Mouse (Mus musculus) lung, embryonic 14.5 days (tissue): ENCODE measurements around the gene Maip1. TPM values are rescaled to one million over a fixed set of nuclear protein-coding genes. Genes with fewer than 3 reads are reported as not detected.
A peak's percentile ranks its signal among the peaks of the same experiment; 100 is the strongest.

Source experiments
- ATAC-seq: fragments of 200-750 bp; cut with Nextera tagmentation; 2 replicates; pipeline ENCODE4 v1.8.0; 2017; ENCODE audit warnings: mild to moderate bottlenecking, moderate TSS enrichment, moderate library complexity; ENCODE audit not compliant: insufficient read depth
- DNase-seq: peaks from one replicate; pipeline ENCODE4 v3.0.0-alpha.2; 2015
- H3K27ac ChIP-seq: fragments of 300-500 bp; sonication (generic); 2 replicates; pipeline ENCODE4 v1.5.1; 2014; ENCODE audit warnings: low read depth, mild to moderate bottlenecking, moderate library complexity
- H3K27me3 ChIP-seq: fragments of 300-500 bp; sonication (generic); 2 replicates; pipeline ENCODE4 v1.6.1; 2014; ENCODE audit warnings: low read length, control low read depth; ENCODE audit not compliant: insufficient read depth
- H3K36me3 ChIP-seq: fragments of 300-500 bp; sonication (generic); 2 replicates; pipeline ENCODE4 v1.6.1; 2014; ENCODE audit warnings: control low read depth; ENCODE audit not compliant: insufficient read depth
- H3K4me1 ChIP-seq: fragments of 300-500 bp; sonication (generic); 2 replicates; pipeline ENCODE4 v1.6.1; 2014; ENCODE audit warnings: antibody characterized with exemption, control low read depth; ENCODE audit not compliant: insufficient read depth
- H3K4me2 ChIP-seq: fragments of 300-500 bp; sonication (generic); 2 replicates; pipeline ENCODE4 v1.6.1; 2014; ENCODE audit warnings: mild to moderate bottlenecking
- H3K4me3 ChIP-seq: fragments of 300-500 bp; sonication (generic); 2 replicates; pipeline ENCODE4 v1.5.1; 2014; ENCODE audit warnings: low read depth, low read length
- H3K9ac ChIP-seq: fragments of 300-500 bp; sonication (generic); 2 replicates; pipeline ENCODE4 v1.6.1; 2014
- H3K9me3 ChIP-seq: fragments of 300-500 bp; sonication (generic); 2 replicates; pipeline ENCODE4 v1.6.1; 2016; ENCODE audit warnings: low read depth, low read length, control low read depth
- CTCF ChIP-seq: IDR thresholded peaks from 2 replicates; pipeline ENCODE4 v1.5.1; 2016; ENCODE audit warnings: antibody characterized with exemption, low read depth
- WGBS: fragments of 180-500 bp; shearing (Covaris S2); extraction: QIAGEN DNeasy Blood & Tissue Kit; methylation state at CpG from one replicate; pipeline ENCODE4 v1.1.7; 2014; 5-methylcytosine and 5-hydroxymethylcytosine counted together
- polyA plus RNA-seq: library from polyadenylated mRNA; unstranded; fragments of >200 nt; fragmentation: Nextera tagmentation; extraction: Ambion mirVana; gene quantifications from 2 replicates; pipeline ENCODE4 v1.2.1, GENCODE M21; 2014

The Maip1 gene
- polyA plus RNA-seq: 17.5 and 18.3 TPM in 2 replicates

DNA sequence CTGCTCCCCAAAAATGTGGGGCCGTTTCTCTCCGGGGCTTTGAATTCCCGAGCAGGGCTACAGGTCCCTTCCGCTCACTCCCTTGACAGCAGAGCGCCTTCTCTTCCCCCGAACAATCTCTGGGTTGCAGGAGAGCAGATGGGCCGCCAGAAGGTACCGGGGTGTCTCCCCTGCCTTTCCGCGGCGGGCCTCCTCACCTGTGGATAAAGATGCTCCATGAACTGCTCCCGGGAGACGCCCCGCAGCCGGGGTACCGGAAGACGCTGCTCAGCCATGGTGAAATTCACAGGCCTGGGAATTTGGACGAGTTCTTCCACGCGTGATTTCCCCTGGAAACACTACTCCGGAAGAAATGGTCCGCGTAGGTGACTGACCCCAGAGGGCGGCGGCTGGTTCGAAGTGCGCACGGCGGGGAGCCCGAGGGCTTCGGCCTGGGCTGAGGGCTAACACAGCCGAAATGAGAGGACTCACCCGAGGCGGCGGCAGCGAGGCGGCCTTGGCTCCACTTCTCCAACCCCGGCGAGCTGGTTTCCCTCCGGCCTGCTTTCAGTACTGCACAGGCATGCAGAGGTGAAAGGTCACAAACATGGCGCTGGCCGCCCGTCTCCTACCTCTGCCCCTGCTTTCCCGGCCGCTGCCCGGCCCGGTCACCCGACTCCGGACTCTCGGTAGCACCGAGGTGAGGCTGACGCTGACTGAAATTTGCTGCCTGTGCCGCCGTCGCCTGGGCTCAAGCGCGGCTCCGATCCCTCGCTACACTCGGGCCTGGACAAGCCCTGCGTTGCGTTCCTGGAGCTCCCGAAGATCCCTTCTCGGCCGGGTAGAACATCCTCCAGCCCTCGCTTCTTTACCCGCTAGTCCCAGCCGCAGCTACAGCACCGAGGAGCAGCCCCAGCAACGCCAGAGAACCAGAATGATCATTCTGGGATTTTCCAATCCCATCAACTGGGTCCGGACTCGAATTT is at the start of gene Maip1, which contains the start of gene Tyw5:
Gene Maip1 (plus strand): TSS at position 142 of the 965 bp plus-strand sequence.
Gene Tyw5 (minus strand): TSS at position 915 of the 965 bp plus-strand sequence.
- peaks cover 15% of the 10 kb centered on the region for H3K4me1 ChIP-seq
- ATAC-seq: peak; percentile 92
- H3K27me3 ChIP-seq: no peaks in the 10 kb centered on the region
- H3K36me3 ChIP-seq: peaks cover 4% of the 10 kb centered on the region; the same call in 1 of the 2 replicates
- no peaks in the 10 kb centered on the region for H3K9me3 ChIP-seq
- peak within 1 kb of the TSS; percentile 75 for H3K4me2 ChIP-seq
- H3K4me3 ChIP-seq: peak within 1 kb of the TSS; percentile 90
- WGBS: under 1% methylated on average over 71 of the region's 72 CpGs
- peak within 1 kb of the TSS; percentile 94 for H3K9ac ChIP-seq
- peak within 1 kb of the TSS; percentile 95 for H3K27ac ChIP-seq
- TF ChIP-seq CTCF: peak; percentile 15; the same call in 1 of the 2 replicates
- peak; percentile 90 for DNase-seq

DNA sequence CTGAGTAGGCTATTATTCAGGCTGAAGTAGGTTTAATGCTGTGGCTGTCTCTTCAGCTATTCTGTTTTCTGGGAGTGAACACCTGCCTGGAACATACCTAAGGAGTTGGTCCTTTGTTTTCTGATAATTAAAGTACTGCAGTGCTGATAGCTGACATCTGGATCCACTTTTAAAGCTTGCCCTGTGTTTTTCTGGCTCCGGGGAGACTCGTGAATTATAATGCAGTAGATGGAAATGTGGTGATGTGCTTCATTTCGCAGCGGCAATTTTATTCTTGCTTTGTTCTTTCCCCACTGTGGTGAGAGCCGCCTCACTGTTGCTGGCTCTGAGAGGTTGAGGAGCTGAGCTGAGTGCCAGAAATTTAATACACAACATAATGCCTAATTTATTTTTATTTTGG is 47.6 kb upstream of the Maip1 start:
- TF ChIP-seq CTCF: no peak
- H3K4me1 ChIP-seq: no peaks in the 10 kb centered on the region
- 85% methylated on average over 5 of the region's 5 CpGs for WGBS
- no peak overlapping the region for H3K4me2 ChIP-seq
- H3K36me3 ChIP-seq: no peaks in the 10 kb centered on the region
- H3K27me3 ChIP-seq: no peaks in the 10 kb centered on the region
- H3K9ac ChIP-seq: no peak overlapping the region
- no peak for DNase-seq
- ATAC-seq: no peak
- H3K4me3 ChIP-seq: no peak overlapping the region
- no peaks in the 10 kb centered on the region for H3K9me3 ChIP-seq
- no peak overlapping the region for H3K27ac ChIP-seq

GRCm38 (mm10) chr1:57367446-57367845 is 38.7 kb upstream of the Maip1 start:
- no peak for TF ChIP-seq CTCF
- no peak overlapping the region for H3K27ac ChIP-seq
- H3K9ac ChIP-seq: no peak overlapping the region
- H3K4me3 ChIP-seq: no peak overlapping the region
- H3K36me3 ChIP-seq: no peaks in the 10 kb centered on the region
- DNase-seq: no peak
- no peak overlapping the region for H3K4me2 ChIP-seq
- H3K27me3 ChIP-seq: no peaks in the 10 kb centered on the region
- no peak for ATAC-seq
- no peaks in the 10 kb centered on the region for H3K4me1 ChIP-seq
- no peaks in the 10 kb centered on the region for H3K9me3 ChIP-seq
- WGBS: 84% methylated on average over 3 of the region's 3 CpGs

GRCm38 (mm10) chr1:57369111-57369510 is 37.0 kb upstream of the Maip1 start:
- Histone ChIP-seq H3K9ac (no peak overlapping the region), H3K27ac (no peak overlapping the region), H3K27me3 (no peaks in the 10 kb centered on the region), H3K36me3 (no peaks in the 10 kb centered on the region), H3K9me3 (no peaks in the 10 kb centered on the region), H3K4me2 (no peak overlapping the region), H3K4me1 (no peaks in the 10 kb centered on the region), H3K4me3 (no peak overlapping the region)
- TF ChIP-seq CTCF: no peak
- DNase-seq (no peak), ATAC-seq (no peak)
- WGBS: 76% methylated on average over 4 of the region's 4 CpGs

- Histone ChIP-seq H3K36me3 (no peaks in the 10 kb centered on the region), H3K27ac (no peak overlapping the region), H3K27me3 (no peaks in the 10 kb centered on the region), H3K9ac (no peak overlapping the region), H3K4me2 (no peak overlapping the region), H3K9me3 (no peaks in the 10 kb centered on the region), H3K4me1 (no peaks in the 10 kb centered on the region), H3K4me3 (no peak overlapping the region)
- ATAC-seq: no peak
- no peak for TF ChIP-seq CTCF
- 54% methylated on average over 4 of the region's 4 CpGs for WGBS
- DNase-seq: no peak
These were observed 35.7 kb upstream of the Maip1 start for GRCm38 (mm10) chr1:57370451-57370850.

DNA sequence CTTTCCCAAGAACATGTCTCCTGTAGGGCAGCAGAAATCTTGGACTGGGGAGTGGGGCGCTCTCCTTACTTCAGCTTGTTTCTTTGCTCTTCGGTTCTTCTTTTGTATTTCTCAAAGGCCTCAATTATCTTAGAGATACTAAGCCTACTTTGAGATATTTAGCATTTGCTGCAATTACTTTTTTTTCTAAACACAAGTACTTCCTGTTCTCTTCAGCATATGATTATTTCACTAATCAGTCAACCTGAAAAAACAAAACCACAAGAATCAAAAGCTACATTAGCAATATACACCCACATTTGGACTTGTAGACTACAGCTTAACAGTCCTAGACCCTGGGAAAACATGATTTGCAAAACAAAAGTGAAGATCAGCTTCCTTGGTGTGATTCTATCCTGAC is 30.9 kb upstream of the Maip1 start:
- Histone ChIP-seq H3K4me1 (no peaks in the 10 kb centered on the region), H3K27ac (no peak overlapping the region), H3K27me3 (no peaks in the 10 kb centered on the region), H3K36me3 (no peaks in the 10 kb centered on the region), H3K4me2 (no peak overlapping the region), H3K9ac (no peak overlapping the region), H3K4me3 (no peak overlapping the region), H3K9me3 (no peaks in the 10 kb centered on the region)
- 100% methylated on average over 2 of the region's 2 CpGs for WGBS
- DNase-seq: no peak
- ATAC-seq: no peak
- TF ChIP-seq CTCF: no peak

DNA sequence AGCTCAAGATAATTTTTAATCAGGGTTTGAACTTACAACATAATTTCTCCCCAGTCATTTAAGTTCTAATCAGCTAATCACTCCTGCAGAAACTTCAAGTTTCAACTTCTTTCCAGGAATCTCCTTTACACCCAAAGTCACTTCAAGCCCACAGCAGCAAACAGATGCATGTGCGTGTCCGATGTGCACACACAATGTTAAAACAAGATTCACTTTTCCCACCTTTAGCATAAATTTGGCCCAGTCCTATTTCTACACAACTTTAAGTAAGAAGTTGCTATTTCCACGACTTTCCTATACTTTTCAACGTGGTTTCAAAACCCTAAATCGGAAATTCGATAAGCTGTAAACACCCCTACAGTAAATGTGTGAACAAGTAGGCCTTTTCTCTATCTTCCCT is 29.3 kb upstream of the Maip1 start:
- peak overlapping the region; percentile 47 for H3K9ac ChIP-seq
- no peak for TF ChIP-seq CTCF
- ATAC-seq: no peak

More for the DNA sequence above, 29.3 kb upstream of the Maip1 start:
- Histone ChIP-seq H3K27ac (0 out of 2 replicates have a peak overlapping the region, but pooled peaks have one; percentile 18), H3K4me1 (no peaks in the 10 kb centered on the region), H3K36me3 (no peaks in the 10 kb centered on the region), H3K27me3 (no peaks in the 10 kb centered on the region), H3K4me3 (peak overlapping the region; percentile 83), H3K9me3 (no peaks in the 10 kb centered on the region), H3K4me2 (peak overlapping the region; percentile 90)
- WGBS: 56% methylated on average over 6 of the region's 6 CpGs
- DNase-seq: no peak
